Mouse (Mus musculus) neural tube, embryonic 11.5 days (tissue): ENCODE measurements around the gene Khdc1a. TPM values are rescaled to one million over a fixed set of nuclear protein-coding genes. Genes with fewer than 3 reads are reported as not detected.
"Not testable (repeated sequence)": the region's sequence is repeated elsewhere in the genome, so short reads cannot be mapped to it uniquely, and the experiment has no call there.

Experiments
- ATAC-seq: fragments of 200-750 bp; cut with Nextera tagmentation; 2 replicates; pipeline ENCODE4 v1.8.0; 2017; ENCODE audit warnings: moderate number of reproducible peaks, mild to moderate bottlenecking, moderate TSS enrichment, moderate library complexity; ENCODE audit not compliant: insufficient read depth, low FRiP score, low TSS enrichment
- DNase-seq: peaks from one replicate; pipeline ENCODE4 v3.0.0-alpha.2; 2015; ENCODE audit warnings: low spot score
- H3K27ac ChIP-seq: fragments of 300-500 bp; sonication (generic); 2 replicates; pipeline ENCODE4 v1.5.1; 2014; ENCODE audit warnings: low read depth, mild to moderate bottlenecking, low read length
- H3K27me3 ChIP-seq: fragments of 300-500 bp; sonication (generic); 2 replicates; pipeline ENCODE4 v1.6.1; 2014; ENCODE audit warnings: mild to moderate bottlenecking, low read length, mixed read lengths; ENCODE audit not compliant: control insufficient read depth, insufficient read depth
- H3K36me3 ChIP-seq: fragments of 300-500 bp; sonication (generic); 2 replicates; pipeline ENCODE4 v1.6.1; 2014; ENCODE audit warnings: mild to moderate bottlenecking, low read length, moderate library complexity, mixed read lengths; ENCODE audit not compliant: control insufficient read depth, insufficient read depth
- H3K4me1 ChIP-seq: fragments of 300-500 bp; sonication (generic); 2 replicates; pipeline ENCODE4 v1.6.1; 2014; ENCODE audit warnings: low read length, mixed read lengths; ENCODE audit not compliant: control insufficient read depth, insufficient read depth
- H3K4me2 ChIP-seq: fragments of 300-500 bp; sonication (generic); 2 replicates; pipeline ENCODE4 v1.6.1; 2014; ENCODE audit warnings: low read depth, mild to moderate bottlenecking, moderate library complexity
- H3K4me3 ChIP-seq: fragments of 300-500 bp; sonication (generic); 2 replicates; pipeline ENCODE4 v1.5.1; 2014; ENCODE audit warnings: low read depth, low read length
- H3K9ac ChIP-seq: fragments of 300-500 bp; sonication (generic); 2 replicates; pipeline ENCODE4 v1.6.1; 2014; ENCODE audit warnings: mild to moderate bottlenecking, low read length
- H3K9me3 ChIP-seq: fragments of 300-500 bp; sonication (generic); 2 replicates; pipeline ENCODE4 v1.6.1; 2016; ENCODE audit warnings: low read length; ENCODE audit not compliant: control insufficient read depth
- WGBS: fragments of 180-500 bp; shearing (Covaris S2); extraction: QIAGEN DNeasy Blood & Tissue Kit; methylation state at CpG from one replicate; pipeline ENCODE4 v1.1.7; 2014; 5-methylcytosine and 5-hydroxymethylcytosine counted together
- polyA plus RNA-seq: library from polyadenylated mRNA; unstranded; fragments of >200 nt; fragmentation: Nextera tagmentation; extraction: Ambion mirVana; gene quantifications from 2 replicates; pipeline ENCODE4 v1.2.1, GENCODE M21; 2014

Gene Khdc1a
- polyA plus RNA-seq, 1 experiment from 2014 or later, result not detected

DNA sequence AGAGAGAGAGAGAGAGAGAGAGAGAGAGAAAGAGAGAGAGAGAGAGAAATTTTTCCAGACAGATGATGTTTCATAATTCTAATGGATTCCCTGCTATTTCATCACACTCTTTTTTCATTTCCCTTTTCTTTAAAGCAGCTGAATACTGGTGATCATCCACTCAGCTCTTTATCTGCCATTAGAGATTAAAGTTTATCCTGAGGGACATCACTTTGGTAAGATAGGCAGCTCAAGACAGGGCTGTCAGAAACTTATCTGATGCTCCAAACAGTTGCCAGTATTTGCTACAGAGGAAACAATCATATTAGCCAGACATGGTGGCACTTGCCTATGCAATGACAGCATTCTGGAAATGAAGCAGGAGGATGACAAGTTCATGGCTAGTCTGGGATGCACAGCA, 31.2 kb upstream of the Khdc1a start:
- Histone ChIP-seq H3K4me3 (no peak overlapping the region), H3K9ac (no peak overlapping the region), H3K36me3 (no peaks in the 10 kb centered on the region), H3K9me3 (no peaks in the 10 kb centered on the region), H3K4me2 (no peak overlapping the region), H3K27ac (no peak overlapping the region), H3K4me1 (no peaks in the 10 kb centered on the region), H3K27me3 (no peaks in the 10 kb centered on the region)
- DNase-seq, result no peak
- no peak for ATAC-seq

DNA sequence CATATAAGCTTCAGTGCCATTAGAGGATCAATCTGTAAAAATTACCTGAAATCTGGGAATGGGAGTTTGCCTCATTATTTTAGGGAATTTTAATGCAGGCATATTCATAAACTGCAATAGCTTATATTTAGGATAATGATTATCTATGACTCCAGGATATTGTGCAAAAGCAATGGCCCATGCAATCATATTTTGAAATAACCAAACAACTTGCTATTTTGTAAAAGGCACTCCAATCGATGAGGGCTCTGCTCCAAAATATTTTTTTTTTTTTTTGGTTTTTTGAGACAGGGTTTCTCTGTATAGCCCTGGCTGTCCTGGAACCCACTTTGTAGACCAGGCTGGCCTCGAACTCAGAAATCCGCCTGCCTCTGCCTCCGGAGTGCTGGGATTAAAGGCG, 29.2 kb upstream of the Khdc1a start:
- ATAC-seq, result not testable (repeated sequence)
- 92% methylated on average over 5 of the region's 5 CpGs for WGBS

DNA sequence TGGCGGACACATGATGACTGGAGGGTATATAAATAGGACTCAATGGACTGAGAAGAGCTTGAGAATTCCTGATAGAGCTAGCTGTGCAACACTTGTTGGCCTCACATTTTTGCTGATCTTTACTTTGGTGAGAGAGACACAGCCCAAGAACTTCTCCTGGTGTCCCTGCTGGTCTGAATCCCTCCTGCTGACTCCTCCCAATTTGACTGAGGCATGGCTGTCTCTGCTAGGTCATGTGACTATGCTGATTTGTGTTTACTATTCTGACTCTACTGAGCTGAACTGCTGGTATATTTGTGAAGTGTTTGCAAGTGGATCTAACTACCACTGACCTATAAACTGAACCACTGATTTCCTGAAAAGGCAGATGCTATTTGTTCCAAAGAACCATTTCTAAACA, 27.8 kb upstream of the Khdc1a start:
- Histone ChIP-seq H3K4me1 (no peaks in the 10 kb centered on the region), H3K9ac (no peak overlapping the region), H3K27me3 (no peaks in the 10 kb centered on the region), H3K36me3 (no peaks in the 10 kb centered on the region), H3K9me3 (no peaks in the 10 kb centered on the region), H3K4me3 (no peak overlapping the region), H3K4me2 (no peak overlapping the region), H3K27ac (no peak overlapping the region)
- DNase-seq, result no peak
- no peak for ATAC-seq
- 72% methylated on average over 1 of the region's 1 CpGs for WGBS

More for the DNA sequence above, 29.2 kb upstream of the Khdc1a start:
- not testable (repeated sequence) for H3K36me3 ChIP-seq, H3K9me3 ChIP-seq, H3K4me1 ChIP-seq, H3K4me2 ChIP-seq, H3K4me3 ChIP-seq, H3K9ac ChIP-seq, H3K27ac ChIP-seq, DNase-seq, H3K27me3 ChIP-seq

- no peaks in the 10 kb centered on the region for H3K9me3 ChIP-seq
- ATAC-seq (no peak), DNase-seq (no peak)
- no peak overlapping the region for H3K4me3 ChIP-seq
- H3K9ac ChIP-seq, result no peak overlapping the region
- no peaks in the 10 kb centered on the region for H3K36me3 ChIP-seq
- no peaks in the 10 kb centered on the region for H3K27me3 ChIP-seq
- H3K4me2 ChIP-seq, result no peak overlapping the region
- H3K4me1 ChIP-seq, result no peaks in the 10 kb centered on the region
- no peak overlapping the region for H3K27ac ChIP-seq
- 47% methylated on average over 1 of the region's 1 CpGs for WGBS
These were observed 25.4 kb upstream of the Khdc1a start for GRCm38 (mm10) chr1:21323996-21324574.

GRCm38 (mm10) chr1:21324633-21325032, 24.8 kb upstream of the Khdc1a start:
- Histone ChIP-seq H3K27ac (no peak overlapping the region), H3K27me3 (no peaks in the 10 kb centered on the region), H3K4me2 (no peak overlapping the region), H3K36me3 (no peaks in the 10 kb centered on the region), H3K9me3 (no peaks in the 10 kb centered on the region), H3K4me1 (no peaks in the 10 kb centered on the region), H3K4me3 (no peak overlapping the region), H3K9ac (no peak overlapping the region)
- DNase-seq (no peak), ATAC-seq (no peak)
- WGBS, result 80% methylated on average over 1 of the region's 1 CpGs

- H3K27ac ChIP-seq, result no peak overlapping the region
- no peaks in the 10 kb centered on the region for H3K4me1 ChIP-seq
- ATAC-seq (no peak), DNase-seq (no peak)
- WGBS, result 93% methylated on average over 7 of the region's 7 CpGs
- H3K4me3 ChIP-seq, result no peak overlapping the region
- H3K9ac ChIP-seq, result no peak overlapping the region
- no peaks in the 10 kb centered on the region for H3K9me3 ChIP-seq
- H3K27me3 ChIP-seq, result no peaks in the 10 kb centered on the region
- no peaks in the 10 kb centered on the region for H3K36me3 ChIP-seq
- no peak overlapping the region for H3K4me2 ChIP-seq
These were observed 22.7 kb upstream of the Khdc1a start for GRCm38 (mm10) chr1:21326733-21327132.

DNA sequence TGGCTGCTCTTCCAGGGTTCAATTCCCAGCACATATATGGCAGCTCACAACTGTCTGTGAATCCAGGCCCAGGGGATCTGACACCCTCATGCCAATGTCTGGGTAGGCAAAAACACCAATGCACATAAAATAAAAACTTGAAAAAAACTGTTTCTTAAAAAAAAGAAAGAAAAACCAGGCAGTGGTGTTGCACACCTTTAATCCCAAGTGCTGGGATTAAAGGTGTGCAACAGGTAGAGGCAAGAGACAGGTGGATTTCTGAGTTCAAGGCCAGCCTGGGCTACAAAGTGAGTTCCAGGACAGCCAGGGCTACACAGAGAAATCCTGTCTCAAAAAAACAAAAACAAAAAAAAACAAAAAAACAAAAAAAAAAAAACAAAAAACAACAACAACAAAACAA, 18.3 kb upstream of the Khdc1a start:
- H3K9ac ChIP-seq, H3K4me3 ChIP-seq, H3K4me2 ChIP-seq, ATAC-seq, H3K27me3 ChIP-seq, H3K9me3 ChIP-seq, H3K27ac ChIP-seq, H3K4me1 ChIP-seq, H3K36me3 ChIP-seq: not testable (repeated sequence)
- DNase-seq, result peak; percentile 61

- Histone ChIP-seq H3K9me3 (no peaks in the 10 kb centered on the region), H3K4me2 (no peak overlapping the region)
- 88% methylated on average over 16 of the region's 16 CpGs for WGBS
These were observed 16.0 kb upstream of the Khdc1a start for GRCm38 (mm10) chr1:21333222-21333973.

GRCm38 (mm10) chr1:21335836-21336235, 13.6 kb upstream of the Khdc1a start:
- no peak overlapping the region for H3K4me3 ChIP-seq
- no peak overlapping the region for H3K4me2 ChIP-seq
- DNase-seq (no peak), ATAC-seq (no peak)
- H3K27ac ChIP-seq, result no peak overlapping the region
- H3K9me3 ChIP-seq, result no peaks in the 10 kb centered on the region
- no peaks in the 10 kb centered on the region for H3K27me3 ChIP-seq
- H3K9ac ChIP-seq, result no peak overlapping the region
- no peaks in the 10 kb centered on the region for H3K36me3 ChIP-seq
- H3K4me1 ChIP-seq, result no peaks in the 10 kb centered on the region

More at GRCm38 (mm10) chr1:21333222-21333973, 16.0 kb upstream of the Khdc1a start:
- ATAC-seq, result no peak
- H3K4me1 ChIP-seq, result no peaks in the 10 kb centered on the region
- no peak overlapping the region for H3K27ac ChIP-seq
- H3K9ac ChIP-seq, result no peak overlapping the region
- H3K36me3 ChIP-seq, result no peaks in the 10 kb centered on the region
- no peaks in the 10 kb centered on the region for H3K27me3 ChIP-seq
- H3K4me3 ChIP-seq, result no peak overlapping the region
- DNase-seq, result no peak
